Mouse (Mus musculus) C3H10T1/2 (cell line): Measurements from ENCODE around the gene Cldnd2. TPM values are rescaled to one million over a fixed set of nuclear protein-coding genes. Genes with fewer than 3 reads are reported as not detected.

Experiments used
- polyA plus RNA-seq, 2 experiments: library from polyadenylated mRNA; unstranded; fragments of >200 nt; fragmentation: generic; extraction: Trizol; gene quantifications; one replicate each; pipeline ENCODE4 v1.2.1; 2012; ENCODE audit warnings: missing spikeins in 2 of 2

The Cldnd2 gene
- not detected for polyA plus RNA-seq

DNA sequence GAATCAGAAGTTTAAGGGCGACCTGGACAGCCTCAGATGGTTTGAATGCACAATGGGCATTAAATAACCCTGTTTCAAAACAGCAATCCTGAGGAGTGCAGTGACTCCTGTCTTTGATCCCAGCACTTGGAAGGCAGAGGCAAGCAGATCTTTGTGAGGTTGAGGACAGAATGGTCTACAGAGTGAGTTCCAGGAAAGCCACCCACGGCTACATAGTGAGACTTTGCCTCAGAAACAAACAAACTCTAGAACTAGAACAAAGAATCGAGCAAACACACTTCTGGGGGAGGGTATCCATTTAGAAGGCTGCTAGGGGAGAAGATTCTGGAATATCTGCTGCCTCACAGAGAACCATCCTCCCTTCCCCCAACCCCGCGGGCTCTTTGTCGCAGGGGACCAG, at the start of gene Cldnd2:
Gene Cldnd2, plus strand, starts transcription at position 301 of the 400 bp plus-strand sequence.

GRCm38 (mm10) chr7:43408131-43408553, 32.4 kb upstream of the Cldnd2 start, which contains the start of gene Siglecg:
Siglecg (plus strand) TSS chr7:43408204.

GRCm38 (mm10) chr7:43427406-43427805, 13.2 kb upstream of the Cldnd2 start, which contains the start of gene Lim2:
Lim2 (plus strand) TSS chr7:43427670.

GRCm38 (mm10) chr7:43436341-43437255, 4.0 kb upstream of the Cldnd2 start, which contains the start of gene Nkg7:
Nkg7 (plus strand) TSS chr7:43437073.

DNA sequence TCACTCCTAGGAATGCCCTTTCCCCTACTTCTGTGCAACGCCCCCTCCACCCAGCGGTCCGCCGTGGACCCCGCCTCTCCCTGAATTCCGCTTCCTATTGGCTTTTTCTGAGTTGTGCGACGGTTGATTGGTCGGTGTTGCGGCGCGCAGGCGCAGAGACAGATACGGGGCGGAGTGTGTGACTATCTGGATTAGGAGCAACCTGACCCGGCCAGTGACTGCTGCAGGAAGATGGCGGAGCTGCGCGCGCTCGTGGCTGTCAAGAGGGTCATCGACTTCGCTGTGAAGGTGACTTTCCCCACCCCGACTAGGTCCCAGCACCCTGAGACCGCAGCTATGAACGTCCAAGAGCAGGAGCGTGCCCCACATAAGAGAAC, 3.3 kb downstream of the Cldnd2 start, which contains the start of the genes Etfb and Gm45233:
Gene Etfb, plus strand, starts transcription at position 167 of the 377 bp plus-strand sequence.
Gene Gm45233, plus strand, starts transcription at position 212 of the 377 bp plus-strand sequence.

DNA sequence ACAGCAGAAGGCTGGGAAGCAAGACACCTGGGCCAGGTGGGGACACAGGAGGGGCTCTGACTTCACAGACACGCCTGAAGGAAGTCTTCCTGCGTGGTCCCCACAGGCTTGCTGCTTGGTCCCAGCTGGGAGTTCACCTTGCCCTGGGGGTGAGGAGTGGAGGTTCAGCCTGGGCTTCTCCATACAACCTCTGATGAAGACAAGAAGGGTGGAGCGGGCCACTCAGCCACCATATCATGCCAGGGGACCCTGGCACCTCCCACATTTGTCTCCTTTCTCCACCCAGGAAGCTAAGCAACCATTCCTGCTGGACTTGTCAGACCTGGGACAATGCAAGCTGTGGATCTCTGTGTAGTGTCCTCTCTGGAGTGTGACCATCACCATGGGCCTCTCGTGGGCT, 22.3 kb downstream of the Cldnd2 start, which contains the start of gene Vsig10l:
Gene Vsig10l, plus strand, starts transcription at position 301 of the 400 bp plus-strand sequence.

DNA sequence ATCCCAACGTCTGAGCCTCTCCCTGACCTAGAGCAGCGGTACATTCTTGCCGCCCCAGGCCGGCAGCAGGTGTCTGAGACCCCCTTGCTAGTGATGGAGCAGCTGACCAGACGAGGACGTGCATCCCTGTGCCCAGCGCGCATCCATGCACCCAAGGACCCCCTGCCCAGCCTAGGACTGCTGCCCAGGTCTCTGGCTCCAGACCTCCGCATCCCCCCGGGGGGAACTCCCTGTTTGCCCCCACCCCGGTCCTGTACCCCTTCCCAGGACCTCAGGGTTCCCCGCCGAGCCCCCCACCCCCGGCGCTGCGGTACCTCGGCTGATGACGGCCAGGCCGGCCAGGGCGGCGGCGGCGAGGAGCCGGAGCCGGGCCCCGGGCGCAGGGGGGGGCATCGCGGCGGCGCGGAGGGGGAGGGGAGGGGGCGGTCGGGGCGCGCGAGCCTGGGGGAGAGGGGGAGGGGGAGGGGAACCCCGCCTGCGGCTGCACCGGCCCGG, 49.1 kb downstream of the Cldnd2 start, which contains the start of gene Iglon5:
Gene Iglon5, minus strand, starts transcription at position 445 of the 495 bp plus-strand sequence.

Other genes starting within 250 kb of the Cldnd2 start
- 1 to 10 TPM in 1 of 2 experiments, under 1 TPM in 1; 0.14 to 1.3 TPM for gene Zfp715, start 127.5 kb upstream of the Cldnd2 start, polyA plus RNA-seq
- gene Siglecf, start 89.4 kb upstream of the Cldnd2 start, polyA plus RNA-seq = not detected
- gene Siglecg, start 32.6 kb upstream of the Cldnd2 start, polyA plus RNA-seq = under 1 TPM in 1 of 2 experiments, not detected in 1; 0.62 TPM
- not detected for gene Lim2, start 13.1 kb upstream of the Cldnd2 start, polyA plus RNA-seq
- gene Nkg7, start 3.7 kb upstream of the Cldnd2 start, polyA plus RNA-seq = under 1 TPM in 1 of 2 experiments, not detected in 1; 0.09 TPM
- 100 to 1,000 TPM; 318 to 407 TPM for gene Etfb, start 3.3 kb downstream of the Cldnd2 start, polyA plus RNA-seq
- gene Gm45233, start 3.3 kb downstream of the Cldnd2 start, polyA plus RNA-seq = under 1 TPM; 0.07 to 0.63 TPM
- gene Vsig10l, start 22.4 kb downstream of the Cldnd2 start, polyA plus RNA-seq = 1 to 10 TPM in 1 of 2 experiments, under 1 TPM in 1; 0.11 to 2.1 TPM
- 10 to 100 TPM in 1 of 2 experiments, 1 to 10 TPM in 1; 5.7 to 26.5 TPM for gene Iglon5, start 49.3 kb downstream of the Cldnd2 start, polyA plus RNA-seq
- gene 4931406B18Rik, start 65.2 kb downstream of the Cldnd2 start, polyA plus RNA-seq = not detected
- under 1 TPM in 1 of 2 experiments, not detected in 1; 0.04 TPM for gene Cd33, start 103.6 kb downstream of the Cldnd2 start, polyA plus RNA-seq
- 1 to 10 TPM in 1 of 2 experiments, under 1 TPM in 1; 0.11 to 2.6 TPM for gene Zfp658, start 121.5 kb downstream of the Cldnd2 start, polyA plus RNA-seq
- gene Zfp719, start 138.8 kb downstream of the Cldnd2 start, polyA plus RNA-seq = 1 to 10 TPM in 1 of 2 experiments, under 1 TPM in 1; 0.09 to 1.8 TPM
- gene Zfp819, start 166.4 kb downstream of the Cldnd2 start, polyA plus RNA-seq = not detected
- not detected for gene Ceacam18, start 193.9 kb downstream of the Cldnd2 start, polyA plus RNA-seq
- not detected for gene Siglece, start 219.4 kb downstream of the Cldnd2 start, polyA plus RNA-seq
- gene Ctu1, start 231.2 kb downstream of the Cldnd2 start, polyA plus RNA-seq = 10 to 100 TPM in 1 of 2 experiments, 1 to 10 TPM in 1; 6.7 to 11.8 TPM
- gene Klk14, start 249.6 kb downstream of the Cldnd2 start, polyA plus RNA-seq = under 1 TPM; 0.05 to 0.08 TPM